Mouse (Mus musculus) monocyte, adult 5-6 weeks (primary cell): Measurements from ENCODE around the gene Mrps2. TPM values are rescaled to one million over a fixed set of nuclear protein-coding genes. Genes with fewer than 3 reads are reported as not detected.
"Not testable (repeated sequence)": the region's sequence is repeated elsewhere in the genome, so short reads cannot be mapped to it uniquely, and the experiment has no call there.

ENCODE experiments used
- ATAC-seq: fragments of 153-309, 156-312 bp; replicated peaks from 2 replicates; pipeline ENCODE4 v1.8.0; 2017; ENCODE audit warnings: mild to moderate bottlenecking; ENCODE audit not compliant: low TSS enrichment, insufficient number of reproducible peaks, severe bottlenecking, poor library complexity, low FRiP score
- total RNA-seq: library from RNA; stranded (forward); fragments of 200-1000, 200-491, 200-594 nt; gene quantifications from 3 replicates; pipeline ENCODE4 v1.2.3, GENCODE M21; 2017

The Mrps2 gene
- total RNA-seq, 1 experiment from 2014 or later: 7.7 TPM

DNA sequence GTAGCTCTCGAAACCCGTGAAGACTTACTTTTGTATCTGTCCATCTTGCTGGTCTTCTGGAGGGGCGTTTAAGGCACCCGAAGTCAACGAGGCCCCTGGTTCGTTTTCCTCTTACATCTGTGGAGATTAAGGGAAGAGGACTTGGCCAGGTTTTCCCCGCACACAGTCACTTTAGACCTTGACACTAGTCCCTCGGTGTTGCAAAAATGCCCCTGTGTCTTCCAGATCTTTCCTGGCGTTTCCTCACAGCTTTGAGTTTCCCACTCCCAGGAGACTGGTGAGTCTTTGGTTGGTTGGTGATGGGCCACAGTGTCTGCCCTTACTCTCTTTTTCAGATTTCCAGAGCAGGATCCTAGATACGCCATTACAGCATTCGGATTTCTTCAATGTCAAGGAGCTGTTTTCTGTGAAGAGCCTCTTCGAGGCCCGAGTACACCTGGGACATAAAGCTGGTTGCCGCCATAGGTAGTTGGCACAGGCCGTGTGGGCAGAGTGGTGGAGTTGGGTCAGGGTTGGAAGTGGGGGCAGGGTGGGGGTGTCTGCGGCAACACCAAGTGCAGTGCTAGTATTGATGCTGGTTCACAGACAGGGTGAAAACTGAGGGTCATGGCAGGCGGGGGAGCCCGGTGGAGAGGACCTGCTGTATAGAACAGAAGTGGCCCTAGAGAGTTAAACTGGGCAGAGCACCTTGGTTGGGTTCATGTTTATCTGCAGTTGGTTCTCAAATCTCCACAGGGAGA is 790 bp downstream of the Mrps2 start:
- ATAC-seq: no peak

DNA sequence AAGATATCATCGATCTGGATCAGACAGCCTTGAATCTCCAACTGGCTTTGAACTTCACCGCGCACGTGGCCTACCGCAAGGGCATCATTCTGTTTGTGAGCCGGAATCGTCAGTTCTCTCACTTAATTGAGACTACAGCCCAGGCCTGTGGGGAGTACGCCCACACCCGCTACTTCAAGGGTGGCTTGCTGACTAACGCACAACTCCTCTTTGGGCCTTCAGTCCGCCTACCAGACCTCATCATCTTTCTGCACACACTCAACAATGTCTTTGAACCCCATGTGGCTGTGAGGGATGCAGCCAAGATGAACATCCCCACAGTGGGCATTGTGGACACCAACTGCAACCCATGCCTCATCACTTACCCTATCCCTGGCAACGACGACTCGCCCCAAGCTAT is 1.6 kb downstream of the Mrps2 start:
- ATAC-seq: no peak

DNA sequence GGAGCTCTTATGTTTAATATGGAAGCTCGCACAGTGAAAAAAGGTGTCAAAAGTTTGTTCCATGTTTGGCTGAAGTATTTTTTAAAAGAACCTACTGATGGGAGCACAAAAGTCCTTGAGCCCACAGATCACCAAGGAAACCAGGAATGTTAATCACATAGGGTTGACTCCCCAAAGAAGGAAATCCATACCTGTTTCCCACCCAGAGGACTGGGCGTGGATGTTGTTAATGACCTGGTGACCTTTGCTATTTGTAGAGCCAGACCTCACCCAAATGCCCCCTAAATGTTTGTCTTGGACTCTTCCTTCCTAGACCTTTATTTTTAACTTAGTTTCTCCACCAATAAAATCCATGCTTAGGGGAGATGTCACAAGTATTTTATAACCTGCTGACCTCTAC is 2.7 kb downstream of the Mrps2 start:
- ATAC-seq: no peak

DNA sequence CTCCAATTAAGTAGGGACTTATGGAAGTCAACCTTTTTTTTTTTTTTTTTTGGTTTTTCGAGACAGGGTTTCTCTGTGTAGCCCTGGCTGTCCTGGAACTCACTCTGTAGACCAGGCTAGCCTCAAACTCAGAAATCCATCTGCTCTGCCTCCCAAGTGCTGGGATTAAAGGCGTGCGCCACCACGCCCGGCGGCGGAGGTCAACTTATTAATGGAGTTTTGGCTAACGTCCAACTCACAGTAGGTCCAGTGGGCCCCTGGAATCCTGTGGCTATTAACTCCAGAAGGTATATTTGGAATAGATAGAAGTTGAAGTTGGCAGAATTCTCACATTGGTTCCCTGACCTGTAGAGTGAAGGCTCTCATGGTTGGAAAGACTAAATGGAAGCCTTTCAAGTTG is 4.1 kb downstream of the Mrps2 start:
- not testable (repeated sequence) for ATAC-seq

DNA sequence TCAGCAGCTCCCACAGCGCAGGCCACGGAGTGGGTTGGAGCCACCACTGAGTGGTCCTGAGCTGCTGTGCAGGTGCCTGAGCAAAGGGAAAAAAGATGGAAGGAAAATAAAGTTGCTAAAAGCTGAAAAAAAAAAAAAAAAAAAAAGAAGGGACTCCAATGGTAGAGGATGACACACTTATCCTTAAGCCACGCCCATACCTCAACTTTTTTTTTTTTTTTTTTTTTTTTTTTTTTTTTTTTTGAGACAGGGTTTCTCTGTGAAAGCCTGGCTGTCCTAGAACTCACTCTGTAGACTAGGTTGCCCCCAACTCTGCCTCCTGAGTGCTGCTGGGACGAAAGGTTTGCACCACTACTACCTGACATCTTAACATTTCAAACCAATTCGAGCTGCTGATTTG is 10.1 kb downstream of the Mrps2 start:
- not testable (repeated sequence) for ATAC-seq

DNA sequence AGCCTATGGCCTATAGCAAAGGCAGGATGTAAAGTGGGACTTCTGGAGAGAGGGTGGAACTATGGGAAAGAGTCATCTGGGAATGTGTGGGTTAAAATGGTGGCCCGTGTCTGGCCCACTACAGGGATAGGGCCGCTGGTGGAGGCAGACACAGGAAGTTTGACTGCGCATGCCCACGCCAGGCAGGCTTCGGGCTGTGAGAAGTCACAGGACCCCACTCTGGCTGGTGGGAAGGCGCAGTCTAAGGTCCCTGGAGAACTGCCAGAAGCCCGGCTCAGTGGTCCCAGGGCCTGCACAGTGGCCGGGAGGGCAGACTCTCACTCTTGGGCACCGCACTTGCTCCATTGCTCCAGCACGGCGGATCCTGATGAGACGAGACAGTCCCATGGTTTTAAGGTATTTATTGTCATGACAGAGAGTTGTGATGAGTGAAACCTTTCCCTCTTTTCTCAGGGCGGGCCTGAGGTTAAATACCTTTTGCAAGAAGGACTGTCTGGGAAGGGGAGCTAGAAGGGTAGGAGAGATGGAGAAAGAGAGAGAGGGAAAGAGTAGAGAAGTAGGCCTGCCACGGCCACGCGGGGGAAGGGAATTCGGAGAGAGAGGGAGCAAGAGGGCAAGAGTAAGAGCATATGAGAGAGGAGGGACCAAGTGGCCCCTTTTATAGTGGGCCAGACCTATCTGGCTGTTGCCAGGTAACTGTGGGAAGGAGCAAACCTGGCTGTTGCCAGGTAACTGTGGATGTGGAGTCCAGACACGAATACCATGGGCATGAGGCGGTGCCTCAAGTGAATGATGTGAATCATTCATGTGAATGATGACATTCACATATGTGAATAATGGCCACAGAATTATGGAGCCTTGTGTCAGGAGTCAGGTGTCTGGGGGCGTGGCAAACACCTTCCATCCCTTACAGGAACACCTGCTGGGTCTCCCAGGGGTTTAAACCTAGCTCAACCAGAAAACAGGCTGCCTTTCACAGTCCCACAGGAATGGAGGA is 11.6 kb downstream of the Mrps2 start:
- no peak for ATAC-seq

DNA sequence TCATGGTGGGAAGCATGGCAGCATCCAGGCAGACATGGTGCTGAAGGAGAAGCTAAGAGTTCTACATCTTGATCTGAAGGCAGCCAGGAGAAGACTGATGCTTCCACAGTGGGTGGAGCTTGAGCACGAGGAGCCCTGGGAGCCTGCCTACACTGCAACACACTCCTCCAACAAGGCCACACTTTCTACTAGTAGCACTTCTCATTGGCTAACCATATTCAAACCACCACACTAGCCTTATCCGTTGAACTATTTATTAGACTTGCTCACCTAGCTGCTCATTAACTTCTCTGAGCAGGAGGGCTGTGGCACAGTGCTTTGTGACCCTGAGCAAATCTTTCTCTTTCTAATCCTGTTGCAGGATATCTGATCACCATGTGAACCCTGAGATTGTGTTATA is 16.0 kb downstream of the Mrps2 start:
- ATAC-seq: no peak

DNA sequence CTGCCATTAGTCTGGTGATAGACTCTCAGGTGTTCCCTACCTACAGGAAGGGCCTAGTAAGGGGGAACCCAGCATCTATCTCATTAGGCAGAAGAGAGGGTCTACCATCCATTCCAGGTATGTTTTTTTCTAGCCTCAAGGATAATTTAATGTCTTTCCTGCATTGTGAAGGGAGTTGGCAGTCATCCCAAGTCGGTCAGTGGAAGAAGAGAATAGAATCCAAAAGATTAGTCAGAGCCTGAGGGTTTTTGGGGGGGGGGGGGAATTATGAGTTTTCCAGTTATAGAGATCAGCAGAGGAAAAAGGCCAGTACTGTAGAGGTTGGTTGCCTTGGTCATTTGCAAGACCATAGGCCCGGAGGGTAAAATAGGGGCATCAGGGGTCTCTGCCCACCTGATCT is 26.7 kb downstream of the Mrps2 start:
- no peak for ATAC-seq

DNA sequence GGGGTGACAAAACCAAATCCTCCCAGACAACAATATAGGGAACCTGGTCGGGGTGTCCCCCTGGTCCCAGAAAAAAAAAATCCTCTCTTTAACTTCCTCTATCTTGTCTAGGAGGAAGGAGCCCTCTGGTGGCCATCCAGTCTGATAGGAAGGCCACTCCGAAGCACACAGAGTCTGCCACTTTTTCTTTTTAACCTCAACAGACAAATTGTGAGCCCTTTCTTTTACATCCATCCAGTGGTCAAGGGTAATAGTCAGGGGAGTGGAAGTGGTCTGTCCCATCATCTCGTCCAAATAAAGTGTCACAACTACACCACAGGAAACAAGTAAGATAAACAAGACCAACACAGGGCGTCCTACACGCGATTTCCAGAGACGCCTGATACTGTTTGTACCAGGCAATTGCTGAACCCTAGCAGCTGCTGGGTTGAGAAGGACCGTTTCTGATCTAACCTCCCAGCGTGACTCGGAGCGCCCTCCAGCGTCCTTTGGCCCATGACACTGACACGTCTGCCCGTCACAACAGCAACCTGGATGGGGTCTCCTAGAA is 27.4 kb downstream of the Mrps2 start:
- ATAC-seq: peak; percentile 84

DNA sequence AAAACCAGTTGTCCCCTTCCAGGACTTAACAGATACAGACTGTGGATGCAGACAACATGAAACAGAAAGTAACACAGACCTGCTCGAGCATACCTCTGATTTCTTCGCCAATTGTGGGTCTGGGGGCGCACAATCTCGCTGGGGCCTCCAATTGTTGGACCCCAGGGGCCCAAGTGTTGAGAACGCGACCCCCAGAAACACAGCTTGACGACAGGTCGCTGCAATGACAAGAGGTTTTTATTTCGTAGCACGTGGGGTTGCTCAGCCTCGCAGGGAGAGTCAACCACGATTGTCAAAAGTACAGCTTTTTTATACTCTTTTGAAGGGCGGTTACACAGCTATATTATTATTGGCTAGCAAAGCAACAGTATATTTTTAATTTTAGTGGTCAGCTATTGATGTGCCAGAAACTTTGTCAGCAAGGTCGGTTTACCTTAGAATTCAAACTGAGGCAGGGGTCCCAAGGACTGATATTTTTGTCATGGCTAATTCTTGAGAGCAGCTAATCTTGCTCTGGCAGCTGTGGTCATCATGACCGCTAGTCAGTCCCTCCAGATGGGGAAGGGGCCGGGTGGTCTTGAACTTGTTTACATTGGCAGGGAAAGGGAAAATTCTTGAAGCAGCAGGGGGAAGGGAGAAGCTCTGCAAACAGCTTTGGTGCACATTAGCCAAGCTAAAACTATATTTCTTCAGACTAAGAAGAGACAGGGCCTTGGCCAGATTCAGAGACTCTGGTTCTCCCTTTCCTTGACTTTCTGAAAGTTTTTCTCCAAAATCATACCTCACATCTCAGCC is 28.1 kb downstream of the Mrps2 start:
- ATAC-seq: no peak

DNA sequence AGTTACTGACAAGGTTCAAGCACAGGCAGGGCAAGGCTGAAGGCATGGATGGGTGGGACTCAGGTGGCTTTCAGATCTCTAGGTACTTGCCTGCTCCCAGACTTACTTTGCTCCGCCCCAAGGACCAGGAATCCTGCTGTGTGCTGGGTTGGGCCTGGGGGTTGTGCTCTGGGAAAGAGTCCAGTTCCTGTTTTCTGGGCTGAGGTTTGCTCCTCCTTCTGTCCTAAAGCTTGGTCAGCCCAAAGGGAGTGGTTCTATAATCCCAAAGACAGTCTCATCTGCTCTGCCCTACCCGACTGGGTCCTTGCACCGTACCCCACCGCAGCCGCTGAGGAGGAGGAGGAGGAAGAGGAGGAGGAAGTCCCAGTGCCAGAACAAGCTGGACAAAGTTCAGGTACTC is 28.8 kb downstream of the Mrps2 start, which contains the start of gene Gbgt1:
Gbgt1 (plus strand) TSS at position 221 of the 400 bp plus-strand sequence.
- 0 out of 2 replicates have a peak, but pooled peaks have one; percentile 8 for ATAC-seq

DNA sequence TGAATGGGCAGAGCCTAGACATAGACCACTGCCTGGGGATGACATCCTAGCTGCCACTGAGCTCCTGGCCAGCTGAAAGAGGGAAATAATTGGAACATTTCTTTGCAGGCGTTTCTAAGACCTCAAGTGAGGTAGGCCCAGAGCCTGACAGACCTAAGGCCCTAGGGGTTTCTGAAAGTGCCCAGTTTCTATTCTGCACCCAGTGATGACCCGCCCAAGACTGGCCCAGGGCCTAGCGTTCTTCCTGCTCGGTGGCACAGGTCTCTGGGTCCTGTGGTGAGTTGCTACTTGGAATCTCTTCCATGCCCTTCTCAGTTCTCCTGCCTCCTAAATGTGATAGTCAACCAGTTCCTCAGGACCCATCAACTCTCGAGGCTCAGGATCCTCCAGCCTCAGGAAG is 29.7 kb downstream of the Mrps2 start:
- no peak for ATAC-seq

DNA sequence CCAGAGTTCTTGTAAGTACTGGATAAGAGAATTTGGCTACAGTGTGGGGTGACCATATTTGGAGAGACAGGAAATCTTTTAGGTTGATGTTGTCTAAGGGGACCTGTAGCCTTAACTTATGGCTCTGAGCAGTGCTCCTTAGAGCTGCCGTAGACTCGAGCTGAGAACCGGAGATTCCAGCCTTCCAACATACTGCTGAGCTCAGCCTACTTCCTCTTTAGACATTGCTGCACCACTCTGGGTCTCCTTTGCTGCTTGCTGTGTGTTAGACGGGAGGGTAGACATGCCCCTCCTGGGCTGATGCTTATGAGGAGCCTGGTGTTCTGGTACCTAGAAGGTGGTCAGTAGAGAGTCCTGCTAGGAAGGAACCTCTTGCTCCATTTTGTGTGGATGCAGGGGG is 30.6 kb downstream of the Mrps2 start:
- no peak for ATAC-seq

DNA sequence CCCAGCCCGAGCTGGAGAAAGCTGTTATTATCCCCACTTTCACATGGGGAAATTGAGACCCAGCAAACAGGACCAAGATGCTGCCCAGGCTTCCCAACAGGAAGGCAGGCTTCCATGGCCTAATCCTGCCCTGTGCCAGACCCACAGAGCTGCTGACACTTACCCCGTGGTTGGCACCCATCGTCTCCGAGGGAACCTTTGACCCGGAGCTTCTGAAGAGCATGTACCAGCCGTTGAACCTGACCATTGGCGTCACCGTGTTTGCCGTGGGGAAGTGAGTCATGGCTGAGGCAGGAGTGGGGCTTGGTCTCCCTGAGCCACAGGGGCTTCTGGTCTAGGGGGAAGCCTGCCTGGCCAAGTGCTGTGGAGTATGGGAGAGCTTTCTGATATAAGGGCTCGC is 35.1 kb downstream of the Mrps2 start:
- ATAC-seq: no peak

DNA sequence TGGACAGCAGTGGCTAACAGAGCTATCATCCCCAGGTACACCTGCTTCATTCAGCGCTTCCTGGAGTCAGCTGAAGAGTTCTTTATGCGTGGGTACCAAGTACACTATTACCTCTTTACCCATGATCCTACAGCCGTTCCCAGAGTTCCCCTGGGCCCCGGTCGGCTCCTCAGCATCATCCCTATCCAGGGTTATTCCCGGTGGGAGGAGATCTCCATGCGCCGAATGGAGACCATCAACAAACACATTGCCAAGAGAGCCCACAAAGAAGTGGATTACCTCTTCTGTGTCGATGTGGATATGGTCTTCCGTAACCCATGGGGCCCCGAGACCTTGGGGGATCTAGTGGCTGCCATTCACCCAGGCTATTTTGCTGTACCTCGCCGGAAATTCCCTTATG is 36.8 kb downstream of the Mrps2 start:
- ATAC-seq: no peak

DNA sequence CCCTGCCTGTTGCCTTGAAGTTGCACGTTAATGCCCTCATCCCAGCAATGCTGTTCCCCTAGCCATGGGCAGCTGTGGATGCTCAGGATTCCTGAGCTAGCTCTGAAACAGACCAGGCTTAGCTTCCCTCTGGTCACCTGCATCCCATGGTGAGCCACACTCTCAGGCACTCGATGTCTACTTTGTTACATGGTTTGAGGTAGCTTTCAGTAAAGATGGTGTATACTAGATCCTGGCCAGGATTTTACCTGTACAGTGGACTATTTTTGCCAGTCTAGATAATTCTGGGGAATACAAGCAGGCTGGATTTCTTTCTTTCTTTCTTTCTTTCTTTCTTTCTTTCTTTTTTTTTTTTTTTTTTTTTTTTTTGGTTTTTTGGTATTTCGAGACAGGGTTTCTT is 37.9 kb downstream of the Mrps2 start, which contains the start of gene Gm10134:
Gm10134 (plus strand) TSS at position 301 of the 400 bp plus-strand sequence.
- ATAC-seq: no peak

DNA sequence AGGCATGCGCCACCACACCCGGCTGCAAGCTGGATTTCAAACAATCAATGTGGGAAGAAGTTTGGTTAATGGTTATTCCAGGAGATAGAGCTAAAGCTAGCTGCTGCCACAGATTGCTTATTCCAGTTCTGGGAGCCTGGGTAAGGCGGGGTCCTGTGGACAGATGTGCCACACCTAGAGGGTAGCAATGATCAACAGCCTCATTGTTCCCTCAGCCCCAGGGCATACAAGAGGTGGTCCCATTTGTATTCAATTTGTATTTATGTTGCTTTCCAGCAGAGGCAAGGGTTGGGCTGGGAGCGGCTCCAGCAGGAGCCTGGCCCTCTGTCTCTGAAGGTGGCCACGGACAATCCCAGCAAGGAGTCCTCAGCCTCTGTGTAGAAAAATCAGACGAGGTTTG is 38.4 kb downstream of the Mrps2 start:
- no peak for ATAC-seq

DNA sequence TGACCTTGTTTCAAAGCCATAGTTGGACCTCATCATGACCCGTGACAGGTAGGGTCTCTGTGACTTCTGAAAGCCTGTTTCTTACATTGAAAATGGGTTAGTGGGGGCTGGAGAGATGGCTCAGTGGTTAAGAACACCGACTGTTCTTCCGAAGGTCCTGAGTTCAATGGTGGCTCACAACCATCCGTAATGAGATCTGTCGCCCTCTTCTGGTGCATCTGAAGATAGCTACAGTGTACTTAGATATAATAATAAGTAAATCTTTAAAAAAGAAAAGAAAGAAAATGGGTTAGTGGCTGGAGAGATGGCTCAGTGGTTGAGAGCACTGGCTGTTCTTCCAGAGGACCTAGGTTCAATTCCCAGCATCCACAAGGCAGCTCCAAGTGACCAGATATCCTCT is 43.7 kb downstream of the Mrps2 start:
- ATAC-seq: not testable (repeated sequence)
